Mouse (Mus musculus) forebrain, embryonic 16.5 days (tissue): ENCODE measurements around the gene Slc46a2. TPM values are rescaled to one million over a fixed set of nuclear protein-coding genes. Genes with fewer than 3 reads are reported as not detected.

Source experiments
- ATAC-seq: fragments of 200-750 bp; cut with Nextera tagmentation; 2 replicates; pipeline ENCODE4 v1.8.0; 2017; ENCODE audit warnings: mild to moderate bottlenecking, moderate library complexity
- H3K27ac ChIP-seq: fragments of 300-500 bp; sonication (generic); 2 replicates; pipeline ENCODE4 v1.5.1; 2014; ENCODE audit warnings: low read length, control low read depth
- H3K27me3 ChIP-seq: fragments of 300-500 bp; sonication (generic); replicated peaks from 2 replicates; pipeline ENCODE4 v1.6.1; 2014; ENCODE audit warnings: low read length; ENCODE audit not compliant: control insufficient read depth, insufficient read depth
- H3K36me3 ChIP-seq: fragments of 300-500 bp; sonication (generic); 2 replicates; pipeline ENCODE4 v1.6.1; 2014; ENCODE audit not compliant: control insufficient read depth, insufficient read depth
- H3K4me1 ChIP-seq: fragments of 300-500 bp; sonication (generic); replicated peaks from 2 replicates; pipeline ENCODE4 v1.6.1; 2014; ENCODE audit warnings: low read length; ENCODE audit not compliant: control insufficient read depth, insufficient read depth
- H3K4me2 ChIP-seq: fragments of 300-500 bp; sonication (generic); 2 replicates; pipeline ENCODE4 v1.6.1; 2014; ENCODE audit warnings: mild to moderate bottlenecking, low read length, control low read depth
- H3K4me3 ChIP-seq: fragments of 300-500 bp; sonication (generic); replicated peaks from 2 replicates; pipeline ENCODE4 v1.5.1; 2014; ENCODE audit warnings: mild to moderate bottlenecking, low read length, control low read depth
- H3K9ac ChIP-seq: fragments of 300-500 bp; sonication (generic); replicated peaks from 2 replicates; pipeline ENCODE4 v1.6.1; 2014; ENCODE audit warnings: low read depth, low read length, control low read depth
- H3K9me3 ChIP-seq: fragments of 300-500 bp; sonication (generic); 2 replicates; pipeline ENCODE4 v1.6.1; 2016; ENCODE audit warnings: low read length; ENCODE audit not compliant: control insufficient read depth
- WGBS: fragments of 180-500 bp; shearing (Covaris S2); extraction: QIAGEN DNeasy Blood & Tissue Kit; methylation state at CpG from one replicate; pipeline ENCODE4 v1.1.7; 2014; 5-methylcytosine and 5-hydroxymethylcytosine counted together
- polyA plus RNA-seq: library from polyadenylated mRNA; unstranded; fragments of >200 nt; fragmentation: Nextera tagmentation; extraction: Ambion mirVana; gene quantifications from 2 replicates; pipeline ENCODE4 v1.2.1, GENCODE M21; 2015

The Slc46a2 gene
- polyA plus RNA-seq, 1 experiment from 2014 or later, result not detected

DNA sequence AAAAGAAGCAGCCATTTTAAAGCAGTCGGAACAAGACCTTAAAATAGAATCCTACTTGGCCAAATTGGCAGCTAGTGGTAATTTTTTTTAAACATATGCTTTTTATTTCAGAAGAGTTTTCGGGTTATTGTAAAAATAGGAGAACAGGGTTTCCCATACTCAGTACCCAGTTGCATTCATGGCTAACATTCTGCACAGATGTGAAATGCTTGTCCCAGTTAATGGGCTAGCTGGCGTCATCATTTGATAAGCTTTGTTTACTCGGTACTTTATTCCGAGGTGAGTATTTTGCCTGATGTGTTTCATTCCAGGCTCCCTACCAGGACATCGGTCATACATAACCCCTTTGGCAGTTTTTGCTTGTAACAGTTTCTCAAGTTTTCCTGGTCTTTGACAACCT, 44.4 kb downstream of the Slc46a2 start:
- no peak overlapping the region for H3K9ac ChIP-seq
- ATAC-seq, result no peak
- 72% methylated on average over 6 of the region's 6 CpGs for WGBS

GRCm38 (mm10) chr4:59869488-59870057, 45.3 kb downstream of the Slc46a2 start:
- H3K9me3 ChIP-seq, result no peaks in the 10 kb centered on the region
- H3K27ac ChIP-seq, result no peak overlapping the region
- H3K9ac ChIP-seq, result no peak overlapping the region
- H3K4me3 ChIP-seq, result no peak overlapping the region
- WGBS, result 28% methylated on average over 6 of the region's 6 CpGs
- H3K4me1 ChIP-seq, result peaks cover 14% of the 10 kb centered on the region
- H3K27me3 ChIP-seq, result no peaks in the 10 kb centered on the region
- H3K36me3 ChIP-seq, result no peaks in the 10 kb centered on the region
- no peak overlapping the region for H3K4me2 ChIP-seq
- ATAC-seq, result peak; percentile 47

More for the DNA sequence above, 44.4 kb downstream of the Slc46a2 start:
- H3K9me3 ChIP-seq, result no peaks in the 10 kb centered on the region
- H3K36me3 ChIP-seq, result no peaks in the 10 kb centered on the region
- peaks cover 14% of the 10 kb centered on the region for H3K4me1 ChIP-seq
- H3K27ac ChIP-seq, result no peak overlapping the region
- no peak overlapping the region for H3K4me2 ChIP-seq
- H3K27me3 ChIP-seq, result no peaks in the 10 kb centered on the region
- no peak overlapping the region for H3K4me3 ChIP-seq

DNA sequence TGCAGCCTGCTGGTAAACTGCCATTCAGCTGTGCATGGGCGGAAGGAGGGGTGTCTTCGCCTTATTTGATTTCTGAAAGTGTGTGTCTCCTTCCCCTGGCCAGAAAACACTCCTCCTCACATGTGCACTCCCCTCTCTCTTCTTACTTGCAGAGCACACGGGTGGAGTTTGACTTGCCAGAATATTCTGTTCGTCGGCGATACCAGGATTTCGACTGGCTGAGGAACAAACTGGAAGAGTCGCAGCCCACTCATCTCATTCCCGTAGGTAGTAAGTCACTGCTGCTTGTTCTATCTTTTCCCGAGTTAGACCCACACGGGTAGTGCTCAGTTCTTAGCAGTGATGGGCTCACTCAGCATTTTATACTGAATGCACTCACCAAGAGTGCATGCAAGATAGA, 46.8 kb downstream of the Slc46a2 start:
- no peak overlapping the region for H3K9ac ChIP-seq
- peaks cover 14% of the 10 kb centered on the region for H3K4me1 ChIP-seq
- H3K36me3 ChIP-seq, result no peaks in the 10 kb centered on the region
- no peak overlapping the region for H3K27ac ChIP-seq
- 88% methylated on average over 11 of the region's 11 CpGs for WGBS
- no peak for ATAC-seq
- H3K4me3 ChIP-seq, result no peak overlapping the region
- H3K9me3 ChIP-seq, result no peaks in the 10 kb centered on the region
- H3K4me2 ChIP-seq, result no peak overlapping the region
- no peaks in the 10 kb centered on the region for H3K27me3 ChIP-seq

- no peak for ATAC-seq
Measured at GRCm38 (mm10) chr4:59863869-59864268, 51.0 kb downstream of the Slc46a2 start.

GRCm38 (mm10) chr4:59862335-59862734, 52.5 kb downstream of the Slc46a2 start:
- 66% methylated on average over 1 of the region's 1 CpGs for WGBS
- Histone ChIP-seq H3K36me3 (no peaks in the 10 kb centered on the region), H3K9me3 (no peaks in the 10 kb centered on the region), H3K4me1 (no peaks in the 10 kb centered on the region; the same call in 1 of the 2 replicates), H3K4me2 (no peak overlapping the region), H3K9ac (no peak overlapping the region), H3K4me3 (no peak overlapping the region), H3K27ac (no peak overlapping the region), H3K27me3 (no peaks in the 10 kb centered on the region)
- no peak for ATAC-seq

More at GRCm38 (mm10) chr4:59863869-59864268, 51.0 kb downstream of the Slc46a2 start:
- Histone ChIP-seq H3K27ac (no peak overlapping the region), H3K4me3 (no peak overlapping the region), H3K9ac (no peak overlapping the region), H3K27me3 (no peaks in the 10 kb centered on the region), H3K36me3 (no peaks in the 10 kb centered on the region), H3K9me3 (no peaks in the 10 kb centered on the region), H3K4me2 (no peak overlapping the region), H3K4me1 (no peaks in the 10 kb centered on the region; the same call in 1 of the 2 replicates)
- WGBS, result 84% methylated on average over 6 of the region's 6 CpGs

GRCm38 (mm10) chr4:59861871-59862270, 53.0 kb downstream of the Slc46a2 start:
- Histone ChIP-seq H3K4me3 (no peak overlapping the region), H3K4me2 (no peak overlapping the region), H3K36me3 (no peaks in the 10 kb centered on the region), H3K27me3 (no peaks in the 10 kb centered on the region), H3K27ac (no peak overlapping the region), H3K4me1 (no peaks in the 10 kb centered on the region; the same call in 1 of the 2 replicates), H3K9ac (no peak overlapping the region), H3K9me3 (no peaks in the 10 kb centered on the region)
- 28% methylated on average over 4 of the region's 4 CpGs for WGBS
- peak; percentile 49 for ATAC-seq

DNA sequence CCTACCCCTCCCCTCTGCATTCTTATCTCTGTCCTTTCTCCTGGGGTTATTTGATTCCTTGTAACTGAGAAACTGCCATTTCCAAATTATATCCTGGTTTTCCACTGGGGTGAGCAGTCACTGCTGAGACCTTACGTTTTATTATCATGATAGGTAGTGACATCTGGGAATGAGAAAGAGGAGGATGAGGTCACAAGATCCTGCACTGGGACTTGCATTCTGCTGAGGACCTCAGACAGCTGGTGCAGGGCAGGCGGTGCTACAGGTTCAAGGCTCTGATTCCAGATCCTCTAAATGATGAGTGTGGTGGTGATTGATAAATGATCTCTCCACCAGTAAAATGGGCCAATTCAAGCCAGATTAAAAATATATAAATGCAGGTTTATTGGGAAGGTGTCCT, 54.4 kb downstream of the Slc46a2 start:
- ATAC-seq, result no peak
- no peak overlapping the region for H3K4me2 ChIP-seq
- H3K4me3 ChIP-seq, result no peak overlapping the region
- no peak overlapping the region for H3K27ac ChIP-seq
- no peaks in the 10 kb centered on the region for H3K36me3 ChIP-seq
- H3K4me1 ChIP-seq, result no peaks in the 10 kb centered on the region; the same call in 1 of the 2 replicates
- 72% methylated on average over 2 of the region's 2 CpGs for WGBS
- no peak overlapping the region for H3K9ac ChIP-seq
- no peaks in the 10 kb centered on the region for H3K27me3 ChIP-seq
- H3K9me3 ChIP-seq, result no peaks in the 10 kb centered on the region

GRCm38 (mm10) chr4:59859693-59860425, 55.0 kb downstream of the Slc46a2 start:
- Histone ChIP-seq H3K27me3 (no peaks in the 10 kb centered on the region), H3K4me2 (no peak overlapping the region), H3K9me3 (no peaks in the 10 kb centered on the region), H3K9ac (no peak overlapping the region), H3K4me3 (no peak overlapping the region), H3K4me1 (no peaks in the 10 kb centered on the region; the same call in 1 of the 2 replicates), H3K36me3 (no peaks in the 10 kb centered on the region), H3K27ac (no peak overlapping the region)
- ATAC-seq, result no peak; the same call in 1 of the 2 replicates
- 64% methylated on average over 16 of the region's 16 CpGs for WGBS
